Mouse (Mus musculus) adrenal gland, adult (tissue): Measurements from ENCODE around the gene Slc5a4a.

Experiments
- DNase-seq, 2 experiments: peaks; one replicate each; pipeline ENCODE4 v3.0.0; 2022 to 2023; ENCODE audit warnings: low spot score in 1 of 2; ENCODE audit not compliant: inconsistent age in 2 of 2

Slc5a4a gene

DNA sequence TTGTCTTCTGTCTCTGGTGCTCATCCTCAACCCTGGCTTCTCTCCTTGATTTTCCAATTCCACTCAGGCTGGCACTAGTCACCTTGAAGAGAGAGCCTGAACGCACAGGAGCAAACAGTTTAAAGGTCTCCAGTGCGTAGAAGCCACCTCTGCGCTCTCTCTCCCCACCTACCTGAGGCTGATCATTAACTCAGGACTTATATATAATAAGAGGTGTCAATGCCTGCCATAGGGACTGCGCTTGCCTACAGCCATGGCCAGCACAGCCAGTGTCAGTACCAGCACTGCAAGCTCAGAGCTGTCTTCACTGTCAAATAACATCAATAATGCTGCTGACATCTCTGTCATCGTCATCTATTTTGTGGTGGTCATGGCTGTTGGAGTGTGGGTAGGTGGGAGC, at the start of gene Slc5a4a:
Slc5a4a (plus strand) TSS at position 174 of the 400 bp plus-strand sequence.
- DNase-seq, result no peak

DNA sequence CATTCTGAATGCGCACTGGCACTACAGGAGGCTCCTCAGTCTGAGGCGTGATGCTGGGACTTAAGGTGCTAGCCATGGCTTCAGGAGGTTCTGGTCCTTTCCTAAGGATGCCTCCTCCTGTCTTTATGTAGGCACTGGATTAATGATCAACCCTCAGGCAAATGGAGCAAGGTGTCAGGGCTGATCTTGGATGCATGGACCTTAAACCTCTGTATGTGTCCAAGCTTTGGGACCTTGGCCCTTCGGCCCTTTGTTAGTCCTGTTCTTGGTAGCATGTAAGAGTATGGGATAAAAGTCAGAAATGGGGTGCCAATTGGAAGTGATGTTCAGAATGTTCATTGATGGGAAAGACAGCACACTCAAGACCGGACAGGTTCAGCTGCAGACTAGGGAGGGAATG, 36.4 kb upstream of the Slc5a4a start, which contains the start of gene Slc5a4b:
Slc5a4b (minus strand) TSS at position 101 of the 400 bp plus-strand sequence.
- no peak for DNase-seq

DNA sequence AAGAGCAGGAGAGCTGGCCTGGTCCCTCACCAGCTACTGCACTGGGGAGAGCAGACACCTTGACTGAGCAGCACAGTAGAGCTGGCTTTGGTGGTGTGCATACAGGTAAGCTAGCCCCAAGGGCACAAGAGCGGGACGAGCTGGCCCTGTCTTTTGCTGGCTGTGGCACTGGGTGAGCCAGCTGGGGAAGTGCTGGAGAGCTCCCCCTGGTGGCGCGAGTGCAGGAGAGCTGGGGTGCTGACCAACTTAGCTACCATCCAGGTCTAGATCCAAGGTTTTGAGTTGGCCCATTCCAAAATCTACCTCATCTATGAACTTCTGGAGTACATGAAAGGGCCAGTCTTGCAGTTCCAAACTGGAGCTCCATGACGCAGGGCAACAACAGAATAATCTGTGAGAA, 29.3 kb upstream of the Slc5a4a start:
- DNase-seq, result peak; percentile 72 to 87

GRCm38 (mm10) chr10:76118741-76119140, 28.5 kb upstream of the Slc5a4a start:
- DNase-seq, result peak in 1 of 2 experiments; percentile 14

DNA sequence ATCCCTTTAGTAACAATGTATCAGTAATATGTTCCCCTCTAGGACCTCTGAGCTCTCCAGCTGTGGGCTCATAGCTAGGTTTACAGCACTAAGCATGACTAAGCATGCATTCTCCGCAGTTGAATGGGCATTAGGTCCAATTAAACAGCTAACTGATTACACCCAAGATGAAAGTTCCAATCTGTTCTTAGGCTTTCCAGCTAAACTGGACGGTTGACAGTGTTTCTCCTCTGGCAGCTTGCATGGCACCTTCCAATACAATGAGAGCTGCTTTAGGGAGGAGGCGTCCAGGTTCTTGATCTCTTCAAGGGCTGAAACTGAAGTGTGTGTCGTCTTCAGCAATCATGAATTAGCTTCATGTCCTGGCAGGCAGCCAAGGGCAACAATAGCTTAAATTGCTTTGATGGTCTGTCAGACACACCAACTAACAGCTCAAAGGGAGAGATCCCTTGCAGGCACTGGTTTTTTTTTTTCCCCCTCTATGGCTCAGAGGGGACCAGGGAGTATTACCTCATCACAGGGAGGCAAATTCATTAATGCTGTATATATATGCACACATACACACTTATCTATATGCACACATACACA, 27.0 kb upstream of the Slc5a4a start:
- DNase-seq, result no peak

- DNase-seq, result no peak
Measured at GRCm38 (mm10) chr10:76121495-76121894, 25.8 kb upstream of the Slc5a4a start.

DNA sequence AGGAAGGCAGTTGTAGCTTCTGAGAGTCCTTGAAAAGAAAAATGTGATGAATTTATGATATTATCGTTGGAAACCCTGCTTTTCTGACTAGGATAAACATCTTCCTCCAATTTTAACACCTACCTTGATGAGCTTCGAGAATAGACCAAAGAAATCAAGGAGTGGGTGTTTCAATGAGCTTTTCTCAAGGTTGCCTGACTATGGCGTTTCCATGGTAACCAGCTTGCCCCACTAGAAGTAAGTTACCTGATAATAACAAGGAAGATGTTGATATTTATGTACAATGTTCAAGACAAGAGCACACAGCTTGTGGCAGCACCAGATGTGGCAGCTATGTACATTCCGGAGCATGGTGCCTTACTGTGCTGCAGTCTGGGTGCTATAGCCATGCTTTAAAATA, 14.7 kb upstream of the Slc5a4a start:
- DNase-seq, result no peak

DNA sequence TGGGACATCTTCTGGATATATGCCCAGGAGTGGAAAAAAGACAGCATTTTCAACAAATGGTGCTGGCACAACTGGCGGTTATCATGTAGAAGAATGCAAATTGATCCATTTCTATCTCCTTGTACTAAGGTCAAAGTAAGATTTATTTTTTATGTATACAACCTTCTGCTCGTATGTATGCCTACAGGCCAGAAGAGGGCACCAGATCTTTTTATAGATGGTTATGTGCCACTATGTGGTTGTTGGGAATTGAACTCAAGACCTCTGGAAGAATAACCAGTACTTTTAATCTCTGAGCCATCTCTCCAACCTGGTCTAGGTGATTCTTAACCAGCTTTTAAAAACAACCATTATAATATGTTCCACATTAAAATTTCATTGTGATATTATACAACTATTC, 10.9 kb upstream of the Slc5a4a start:
- no peak for DNase-seq

GRCm38 (mm10) chr10:76146846-76147245, 405 bp upstream of the Slc5a4a start:
- no peak for DNase-seq

DNA sequence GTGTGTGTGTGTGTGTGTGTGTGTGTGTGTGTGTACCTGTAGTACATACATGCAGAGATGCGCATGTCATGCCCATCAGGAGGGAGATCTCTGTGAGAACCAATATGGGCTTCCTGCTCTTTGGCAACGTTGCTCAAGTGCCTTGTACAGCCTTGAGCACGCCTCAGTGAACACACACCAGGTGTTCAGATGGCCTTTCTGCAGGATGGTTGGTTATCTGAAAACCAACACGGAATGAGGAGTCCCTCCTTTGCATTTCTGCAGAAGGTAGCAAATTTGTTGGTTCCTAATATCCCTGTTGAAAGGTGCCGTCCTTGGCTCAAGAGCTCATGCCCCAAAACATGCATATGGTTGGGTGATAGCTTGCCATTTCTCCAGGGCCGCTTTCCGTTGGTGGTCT, 8.7 kb downstream of the Slc5a4a start:
- DNase-seq, result no peak

- DNase-seq, result no peak
Measured at GRCm38 (mm10) chr10:76157528-76157927, 10.3 kb downstream of the Slc5a4a start.

DNA sequence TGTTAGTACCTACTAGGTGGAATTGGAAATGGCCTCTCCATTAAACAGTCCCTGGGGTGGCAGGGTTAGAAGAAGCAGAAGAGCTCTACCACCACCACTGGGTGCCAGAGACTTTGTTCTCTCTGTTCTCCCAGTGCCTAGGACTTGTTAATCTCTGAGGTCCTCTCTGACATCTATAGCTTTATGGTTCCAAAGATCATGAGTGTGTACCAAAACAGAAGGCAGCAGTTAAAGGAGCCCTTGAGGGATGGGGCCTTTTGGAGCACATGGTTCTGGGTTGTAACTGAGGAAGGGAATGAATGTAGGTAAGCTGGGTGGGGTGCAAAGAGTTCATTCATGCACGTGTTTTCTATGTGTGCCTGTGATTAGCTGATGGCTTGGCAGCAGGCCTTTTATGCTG, 10.8 kb downstream of the Slc5a4a start:
- DNase-seq, result no peak

GRCm38 (mm10) chr10:76174899-76175298, 27.6 kb downstream of the Slc5a4a start:
- DNase-seq, result no peak

- DNase-seq, result no peak
Measured at GRCm38 (mm10) chr10:76185216-76185615, 38.0 kb downstream of the Slc5a4a start.

DNA sequence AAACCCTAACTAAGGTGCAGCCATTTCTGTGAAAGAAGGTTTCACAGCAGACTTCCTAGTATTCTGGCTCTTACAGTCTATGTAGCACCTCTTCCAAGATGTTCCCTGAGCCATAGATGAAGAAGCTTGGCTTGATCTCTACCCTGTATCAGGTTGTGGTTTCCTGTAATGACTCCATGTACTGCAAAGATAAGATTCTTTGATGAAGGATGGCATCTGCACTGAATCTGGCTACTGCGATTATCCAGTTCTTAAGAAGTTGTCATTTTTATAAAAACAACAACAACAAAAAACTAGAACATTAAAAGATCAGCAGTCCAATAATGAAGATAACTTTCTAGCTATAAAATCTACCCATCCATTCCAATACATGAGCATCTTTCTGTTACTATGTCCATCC, 40.8 kb downstream of the Slc5a4a start:
- no peak for DNase-seq

DNA sequence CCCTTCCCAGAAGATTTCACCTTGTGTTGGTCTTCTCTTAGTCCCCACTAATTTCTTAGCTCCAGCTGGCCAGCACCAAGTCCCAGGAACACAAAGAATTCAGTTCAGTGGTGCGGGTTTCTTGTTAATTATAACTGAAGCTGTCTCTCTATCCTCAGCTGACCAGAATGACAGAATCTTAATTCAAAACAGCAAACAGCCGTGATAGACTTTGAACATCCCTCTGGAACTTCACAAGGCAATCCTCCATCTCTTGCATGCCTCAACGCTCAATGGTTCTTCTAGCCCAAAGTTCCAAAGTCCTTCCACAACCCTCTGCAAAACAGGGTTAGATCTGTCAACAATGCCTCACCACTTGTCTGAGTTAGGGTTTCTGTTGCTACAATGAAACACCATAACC, 54.2 kb downstream of the Slc5a4a start:
- no peak for DNase-seq

DNA sequence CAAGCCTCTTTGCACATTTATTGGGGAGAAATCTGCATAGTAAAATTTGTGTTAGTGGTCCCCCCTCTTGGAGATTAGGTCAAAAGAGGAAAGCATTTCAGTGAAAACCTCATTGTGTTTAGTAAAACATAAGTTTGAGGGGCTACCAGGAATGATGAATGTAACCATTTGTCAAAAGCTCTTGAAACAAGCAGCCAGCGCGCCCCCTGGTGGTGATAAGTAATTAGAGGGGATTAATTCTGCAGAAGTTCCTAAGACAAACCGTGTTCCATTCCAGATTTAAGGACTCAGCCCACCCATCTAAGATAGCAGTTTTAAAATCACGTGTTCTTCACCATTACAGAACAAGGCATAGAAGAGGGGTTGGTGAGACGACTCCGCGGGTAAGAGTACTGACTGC, 54.7 kb downstream of the Slc5a4a start:
- DNase-seq, result peak; percentile 58 to 84

DNA sequence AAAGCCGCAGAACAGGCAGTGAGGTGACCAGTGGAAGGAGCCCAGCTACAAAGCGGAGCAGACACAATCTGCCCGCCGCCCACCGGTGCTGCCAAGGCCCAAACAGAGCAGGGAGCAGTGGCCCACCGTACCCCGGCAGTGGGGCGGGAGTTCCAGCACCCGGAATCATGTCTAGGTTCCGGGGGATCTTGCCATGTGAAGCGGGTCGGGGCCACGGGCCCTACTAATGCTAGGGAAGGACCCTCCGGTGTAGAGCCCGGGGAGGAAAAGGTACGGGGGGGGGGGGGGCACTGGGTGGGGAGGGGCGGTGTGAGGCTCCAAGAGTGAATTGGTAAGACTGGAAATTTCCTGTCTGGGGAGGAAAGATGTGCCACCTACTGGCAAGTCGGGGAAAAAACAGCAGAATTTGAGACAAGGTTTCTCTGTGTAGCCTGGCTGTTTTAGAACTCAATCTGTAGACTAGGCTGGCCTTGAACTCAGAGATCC, 56.6 kb downstream of the Slc5a4a start:
- DNase-seq, result peak in 1 of 2 experiments; percentile 58

GRCm38 (mm10) chr10:76207262-76207796, 60.1 kb downstream of the Slc5a4a start:
- DNase-seq, result no peak

DNA sequence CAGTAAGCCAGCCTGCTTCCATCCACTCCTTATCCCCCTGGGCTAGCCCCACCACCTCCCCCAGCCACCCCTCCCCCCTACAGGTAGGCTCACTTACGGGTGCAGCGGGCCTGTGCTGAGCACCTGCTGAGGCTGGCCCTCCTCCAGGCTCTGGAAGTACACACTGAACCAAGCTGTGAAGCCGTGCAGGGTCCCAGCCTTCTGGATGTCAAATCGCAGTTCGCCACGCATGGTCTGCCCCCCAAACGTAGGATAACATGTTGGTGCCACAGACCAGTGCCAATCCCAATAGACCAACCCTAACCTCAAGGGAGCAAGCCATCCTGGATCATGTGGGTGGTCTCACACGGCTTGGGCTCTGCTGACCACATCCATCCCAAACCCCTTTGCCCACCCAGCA, 62.0 kb downstream of the Slc5a4a start:
- DNase-seq, result no peak

DNA sequence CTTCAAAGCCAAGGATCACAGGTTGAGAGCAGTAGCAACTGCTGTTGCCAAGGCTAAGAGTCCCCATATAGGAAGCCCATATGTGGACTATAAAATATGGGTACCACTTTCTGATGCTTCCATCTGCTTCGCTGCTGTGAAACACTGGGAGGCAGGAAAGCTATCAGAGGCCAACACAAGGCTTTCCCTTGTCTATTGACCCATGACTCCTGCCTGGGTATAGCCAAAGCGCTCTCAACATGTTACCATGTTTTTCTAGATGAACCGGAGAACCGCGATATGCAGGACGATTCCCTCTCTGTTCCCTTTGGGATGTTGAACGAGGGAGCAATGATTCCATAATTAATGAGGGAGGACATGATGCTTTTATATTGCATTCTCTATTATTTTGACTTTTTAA, 63.6 kb downstream of the Slc5a4a start:
- DNase-seq, result no peak

DNA sequence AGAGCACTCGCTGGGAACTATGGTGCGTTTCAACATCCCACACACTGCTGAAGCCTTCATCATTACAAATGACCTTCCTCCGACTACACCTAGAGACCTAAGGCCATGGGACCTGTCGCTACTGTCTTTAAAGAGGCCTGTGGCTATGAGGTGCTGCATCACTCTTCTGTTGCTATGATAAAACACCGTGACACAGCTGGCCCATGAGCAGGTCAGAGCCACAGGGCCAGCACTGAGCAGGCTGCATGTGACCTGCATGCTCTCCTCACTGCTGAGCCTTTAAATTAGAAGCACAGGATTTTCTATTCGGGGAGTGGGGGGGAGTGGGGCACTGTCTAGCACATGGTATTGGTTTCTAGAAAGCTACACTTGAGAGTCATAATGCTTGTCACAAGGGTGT, 64.9 kb downstream of the Slc5a4a start:
- DNase-seq, result no peak

GRCm38 (mm10) chr10:76214161-76214560, 66.9 kb downstream of the Slc5a4a start:
- no peak for DNase-seq
